Mouse (Mus musculus) liver, embryonic 14.5 days (tissue): Measurements from ENCODE around the gene Ptpn11. TPM values are rescaled to one million over a fixed set of nuclear protein-coding genes. Genes with fewer than 3 reads are reported as not detected.

Experiments used
- ATAC-seq: fragments of 200-750 bp; cut with Nextera tagmentation; 2 replicates; pipeline ENCODE4 v1.8.0; 2017; ENCODE audit warnings: moderate number of reproducible peaks, mild to moderate bottlenecking, moderate library complexity; ENCODE audit not compliant: insufficient read depth
- DNase-seq, 3 experiments: peaks; one replicate each; pipeline ENCODE4 v3.0.0-alpha.2; 2012 to 2013; ENCODE audit warnings: low read depth in 3 of 3, low spot score in 3 of 3
- H3K27ac ChIP-seq: fragments of 300-500 bp; sonication (generic); 2 replicates; pipeline ENCODE4 v1.5.1; 2014; ENCODE audit warnings: moderate library complexity, mild to moderate bottlenecking, control low read depth, inconsistent platforms
- H3K27me3 ChIP-seq: fragments of 300-500 bp; sonication (generic); 2 replicates; pipeline ENCODE4 v1.6.1; 2014; ENCODE audit warnings: mild to moderate bottlenecking, low read length, moderate library complexity; ENCODE audit not compliant: control insufficient read depth, insufficient read depth
- H3K36me3 ChIP-seq: fragments of 300-500 bp; sonication (generic); replicated peaks from 2 replicates; pipeline ENCODE4 v1.6.1; 2014; ENCODE audit warnings: low read depth; ENCODE audit not compliant: control insufficient read depth, insufficient read depth
- H3K4me1 ChIP-seq, 2 experiments: fragments of 200-500 bp in 1 of 2; fragments of 300-500 bp in 1 of 2; sonication (generic) in 1 of 2; replicated peaks; 2 replicates each; pipeline ENCODE4 v1.6.1; 2012 to 2014; ENCODE audit warnings: antibody characterized with exemption in 1 of 2, inconsistent platforms in 1 of 2, low read length in 1 of 2; ENCODE audit not compliant: control insufficient read depth in 2 of 2, insufficient read depth in 2 of 2
- H3K4me2 ChIP-seq: fragments of 300-500 bp; sonication (generic); 2 replicates; pipeline ENCODE4 v1.6.1; 2014; ENCODE audit warnings: low read depth, mild to moderate bottlenecking, control low read depth, moderate library complexity
- H3K4me3 ChIP-seq, 2 experiments: fragments of 200-500 bp in 1 of 2; fragments of 300-500 bp in 1 of 2; sonication (generic) in 1 of 2; 2 replicates each; pipeline ENCODE4 v1.5.1; 2012 to 2014; ENCODE audit warnings: low read depth in 2 of 2, low read length in 2 of 2, mild to moderate bottlenecking in 2 of 2, control low read depth in 1 of 2, inconsistent platforms in 1 of 2, moderate library complexity in 1 of 2; ENCODE audit not compliant: insufficient read depth in 1 of 2
- H3K9ac ChIP-seq: fragments of 300-500 bp; sonication (generic); replicated peaks from 2 replicates; pipeline ENCODE4 v1.6.1; 2014; ENCODE audit warnings: mild to moderate bottlenecking, control low read depth, moderate library complexity
- H3K9me3 ChIP-seq: fragments of 300-500 bp; sonication (generic); 2 replicates; pipeline ENCODE4 v1.6.1; 2016; ENCODE audit warnings: low read length, mixed read lengths; ENCODE audit not compliant: control insufficient read depth
- CTCF ChIP-seq: IDR thresholded peaks from 2 replicates; pipeline ENCODE4 v1.5.1; 2016; ENCODE audit warnings: antibody characterized with exemption, low read depth, control low read depth
- EP300 ChIP-seq: IDR thresholded peaks from 2 replicates; pipeline ENCODE4 v1.6.1; 2016; ENCODE audit warnings: antibody characterized with exemption, low read depth
- WGBS: fragments of 180-500 bp; shearing (Covaris S2); extraction: QIAGEN DNeasy Blood & Tissue Kit; methylation state at CpG from one replicate; pipeline ENCODE4 v1.1.7; 2014; ENCODE audit not compliant: insufficient replicate concordance; 5-methylcytosine and 5-hydroxymethylcytosine counted together
- polyA plus RNA-seq, 2 experiments: library from polyadenylated mRNA; depleted of rRNA in 1 of 2; stranded (reverse) in 1 of 2; unstranded in 1 of 2; fragments of >200 nt; fragmentation: Nextera tagmentation in 1 of 2; extraction: Ambion mirVana in 1 of 2; gene quantifications; 2 replicates each; pipeline versions ENCODE4 v1.2.1 to v1.2.3; 2012 to 2014

Gene Ptpn11
- polyA plus RNA-seq, 2 experiments: 10.0 to 13.7 TPM

GRCm38 (mm10) chr5:121179077-121179857 is 11.9 kb downstream of the Ptpn11 start:
- Histone ChIP-seq H3K9me3 (no peaks in the 10 kb centered on the region), H3K27ac (no peak overlapping the region), H3K27me3 (no peaks in the 10 kb centered on the region), H3K4me1 (peaks cover 0 to 13% of the 10 kb centered on the region in 2 experiments; a peak in 2 of 4 replicates), H3K4me2 (no peak overlapping the region), H3K4me3 (no peak overlapping the region), H3K36me3 (no peaks in the 10 kb centered on the region), H3K9ac (no peak overlapping the region)
- TF ChIP-seq CTCF (no peak), EP300 (no peak)
- ATAC-seq (no peak), DNase-seq (no peak)
- 67% methylated on average over 9 of the region's 9 CpGs for whole genome bisulfite sequencing

GRCm38 (mm10) chr5:121172835-121173234 is 18.4 kb downstream of the Ptpn11 start:
- ATAC-seq (no peak), DNase-seq (no peak)
- Histone ChIP-seq H3K27ac (no peak overlapping the region), H3K4me1 (0 out of 4 replicates have a peak, but pooled peaks cover 0 to 2% of the 10 kb centered on the region in 2 experiments), H3K36me3 (no peaks in the 10 kb centered on the region; the same call in 1 of the 2 replicates), H3K4me3 (no peak overlapping the region), H3K9me3 (no peaks in the 10 kb centered on the region), H3K9ac (no peak overlapping the region), H3K4me2 (no peak overlapping the region), H3K27me3 (no peaks in the 10 kb centered on the region)
- TF ChIP-seq EP300 (no peak), CTCF (peak; percentile 23; the same call in 1 of the 2 replicates)
- 79% methylated on average over 4 of the region's 4 CpGs for WGBS

GRCm38 (mm10) chr5:121169588-121169987 is 21.6 kb downstream of the Ptpn11 start:
- no peak for ATAC-seq
- H3K4me3 ChIP-seq: no peak overlapping the region

GRCm38 (mm10) chr5:121166884-121167283 is 24.3 kb downstream of the Ptpn11 start:
- H3K4me1 ChIP-seq: no peaks in the 10 kb centered on the region
- no peak overlapping the region for H3K9ac ChIP-seq
- no peak overlapping the region for H3K4me2 ChIP-seq
- TF ChIP-seq CTCF (no peak), EP300 (no peak)
- ATAC-seq (no peak), DNase-seq (no peak)
- WGBS: 88% methylated on average over 6 of the region's 6 CpGs
- peaks cover 21% of the 10 kb centered on the region for H3K36me3 ChIP-seq
- H3K27ac ChIP-seq: no peak overlapping the region
- no peak overlapping the region for H3K4me3 ChIP-seq
- H3K27me3 ChIP-seq: no peaks in the 10 kb centered on the region
- H3K9me3 ChIP-seq: no peaks in the 10 kb centered on the region

More at GRCm38 (mm10) chr5:121169588-121169987, 21.6 kb downstream of the Ptpn11 start:
- Histone ChIP-seq H3K9ac (no peak overlapping the region), H3K4me2 (no peak overlapping the region), H3K36me3 (peaks cover under 1% of the 10 kb centered on the region; the same call in 1 of the 2 replicates), H3K4me1 (no peaks in the 10 kb centered on the region), H3K27ac (no peak overlapping the region), H3K9me3 (no peaks in the 10 kb centered on the region), H3K27me3 (no peaks in the 10 kb centered on the region)
- TF ChIP-seq CTCF (no peak), EP300 (no peak)
- no peak for DNase-seq
- WGBS: 79% methylated on average over 2 of the region's 2 CpGs

GRCm38 (mm10) chr5:121162923-121163322 is 28.3 kb downstream of the Ptpn11 start:
- Histone ChIP-seq H3K4me3 (no peak overlapping the region), H3K4me2 (no peak overlapping the region), H3K27me3 (no peaks in the 10 kb centered on the region), H3K9ac (no peak overlapping the region), H3K36me3 (peaks cover 29% of the 10 kb centered on the region), H3K27ac (no peak overlapping the region), H3K9me3 (no peaks in the 10 kb centered on the region), H3K4me1 (no peaks in the 10 kb centered on the region)
- TF ChIP-seq CTCF (no peak), EP300 (no peak)
- 79% methylated on average over 7 of the region's 7 CpGs for WGBS
- ATAC-seq: no peak
- DNase-seq: no peak
